In the genomic region with DNA sequence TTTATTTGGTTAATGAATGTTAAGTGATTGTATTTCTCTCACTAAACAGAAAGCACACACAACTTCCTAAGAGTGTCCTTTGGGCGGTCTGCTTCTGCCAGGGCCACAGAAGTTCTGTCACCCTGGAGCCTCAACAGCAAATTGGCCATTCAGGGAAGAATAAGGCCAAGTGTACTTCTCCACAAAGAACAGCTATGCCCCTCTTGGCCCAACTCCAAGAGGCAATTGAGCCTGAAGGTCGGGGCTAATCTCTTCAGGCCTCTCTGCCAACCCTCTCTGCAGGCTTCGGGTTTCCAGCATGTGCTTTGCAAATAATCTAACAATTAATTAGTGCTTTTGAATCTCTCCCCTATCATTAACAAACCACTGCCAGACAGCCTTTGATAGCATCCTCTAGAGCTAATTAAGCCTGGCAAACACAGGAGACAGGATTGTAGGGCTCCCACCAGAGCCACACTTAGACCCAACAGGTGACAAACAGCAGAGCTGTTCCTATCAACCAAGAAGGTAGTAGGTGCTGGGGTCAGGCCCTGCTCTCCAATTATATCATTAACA, we compare ENCODE assay signal across 8 mouse cellular contexts. TPM values are rescaled to one million over a fixed set of nuclear protein-coding genes. Genes with fewer than 3 reads are reported as not detected.
DNase-seq lines count a peak whose midpoint lies in the region; ATAC-seq lines count a peak whose summit lies in the region.

No protein-coding gene starts in this region.

- H3K27ac ChIP-seq in forebrain, embryonic 16.5 days (ENCODE audit: low read length) = no peak overlapping the region
- peak overlapping the region; percentile 40; the same call in 1 of the 2 replicates for H3K27ac ChIP-seq in intestine, embryonic 14.5 days (ENCODE audit: low read depth)

- H3K4me2 ChIP-seq in forebrain, embryonic 16.5 days (ENCODE audit: low read length) = no peak overlapping the region
- H3K4me2 ChIP-seq in intestine, embryonic 14.5 days (ENCODE audit: low read length) = no peak overlapping the region

- H3K36me3 ChIP-seq in forebrain, embryonic 16.5 days (ENCODE audit: control insufficient read depth, insufficient read depth) = no peaks in the 10 kb centered on the region
- H3K36me3 ChIP-seq in intestine, embryonic 14.5 days (ENCODE audit: control insufficient read depth, insufficient read depth, low read length) = peaks cover 3% of the 10 kb centered on the region; the same call in 1 of the 2 replicates

- peaks cover 7% of the 10 kb centered on the region for H3K9me3 ChIP-seq in forebrain, embryonic 16.5 days (ENCODE audit: control insufficient read depth, low read length)
- peaks cover 6% of the 10 kb centered on the region; the same call in 1 of the 2 replicates for H3K9me3 ChIP-seq in intestine, embryonic 14.5 days (ENCODE audit: control insufficient read depth, low read length)

- peaks cover 51% of the 10 kb centered on the region for H3K27me3 ChIP-seq in forebrain, embryonic 16.5 days (replicated peaks; ENCODE audit: control insufficient read depth, insufficient read depth, low read length)
- H3K27me3 ChIP-seq in intestine, embryonic 14.5 days (replicated peaks; ENCODE audit: control insufficient read depth, insufficient read depth, low read length) = no peaks in the 10 kb centered on the region

- peak; percentile 23 for DNase-seq in gastrocnemius, postnatal 10 days
- DNase-seq in gastrocnemius, adult 18-20 months (ENCODE audit: low spot score) = no peak
- DNase-seq in intestine, embryonic 14.5 days (ENCODE audit: low spot score) = peak; percentile 70
- peak; percentile 58 to 68 for DNase-seq in left cerebral cortex, postnatal 10 days (ENCODE audit: extremely low spot score in 1 of 2, low spot score in 2 of 2)
- peak; percentile 33 for DNase-seq in testis, postnatal 14 days (ENCODE audit: low spot score)
- no peak for DNase-seq in spleen, postnatal 14 days (ENCODE audit: low spot score in 2 of 2)

- peaks cover 17% of the 10 kb centered on the region for H3K4me1 ChIP-seq in forebrain, embryonic 16.5 days (replicated peaks; ENCODE audit: control insufficient read depth, insufficient read depth, low read length)
- peaks cover 31% of the 10 kb centered on the region for H3K4me1 ChIP-seq in intestine, embryonic 14.5 days (replicated peaks; ENCODE audit: control insufficient read depth, insufficient read depth, low read length)

- H3K4me3 ChIP-seq in forebrain, embryonic 16.5 days (replicated peaks; ENCODE audit: low read length) = no peak overlapping the region
- no peak overlapping the region for H3K4me3 ChIP-seq in intestine, embryonic 14.5 days (ENCODE audit: low read depth, low read length)

- H3K9ac ChIP-seq in forebrain, embryonic 16.5 days (replicated peaks; ENCODE audit: low read depth, low read length) = no peak overlapping the region
- no peak overlapping the region for H3K9ac ChIP-seq in intestine, embryonic 14.5 days (ENCODE audit: low read length)

- WGBS in forebrain, embryonic 16.5 days = 2% methylated on average over 3 of the region's 3 CpGs
- 13% methylated on average over 3 of the region's 3 CpGs for WGBS in intestine, embryonic 14.5 days

- ATAC-seq in forebrain, embryonic 16.5 days = peak; percentile 96
- peak; percentile 50; the same call in 1 of the 2 replicates for ATAC-seq in intestine, embryonic 14.5 days (replicated peaks; ENCODE audit: low FRiP score, low TSS enrichment, low read depth)
- ATAC-seq in megakaryocyte-erythroid progenitor cell, adult 5-6 weeks (replicated peaks; ENCODE audit: low FRiP score, low TSS enrichment, poor library complexity, severe bottlenecking) = peak; percentile 65

- intact Hi-C loops in left cerebral cortex, postnatal 10 days (cut with DNase I) = no loop called here

RNA-seq across cellular contexts. Expression of a gene that starts 37.6 kb away (rescaled TPM):
- total RNA-seq in gastrocnemius, postnatal 10 days (2021) = 10 to 100 TPM; 37.3 to 42.6 TPM
- 10 to 100 TPM; 14.5 to 15.8 TPM for total RNA-seq in gastrocnemius, adult 18-20 months (2021)
- polyA plus RNA-seq in forebrain, embryonic 16.5 days (2015; fragmentation: Nextera tagmentation; extraction: Ambion mirVana) = 2.2 and 4.0 TPM in 2 replicates
- 24.4 and 28.7 TPM in 2 replicates for polyA plus RNA-seq in intestine, embryonic 14.5 days (2014; fragmentation: Nextera tagmentation; extraction: Ambion mirVana)
- total RNA-seq in left cerebral cortex, postnatal 10 days (2021) = 1 to 10 TPM; 7.2 to 7.7 TPM
- 28.8 and 36.5 TPM in 2 replicates for total RNA-seq in megakaryocyte-erythroid progenitor cell, adult 5-6 weeks (2014; fragmentation: Nextera tagmentation)
- total RNA-seq in megakaryocyte-erythroid progenitor cell, adult 5-6 weeks (2017) = 25.6 and 35.5 TPM in 2 replicates

Comparison
In these comparisons a context has a peak if more than half of its experiments do, and no peak if none do; other contexts are left out.
1. DNase-seq: peak in gastrocnemius, postnatal 10 days (single experiment), intestine, embryonic 14.5 days (single experiment), left cerebral cortex, postnatal 10 days (2 of 2) and testis, postnatal 14 days (single experiment); none in gastrocnemius, adult 18-20 months (single experiment) and spleen, postnatal 14 days (0 of 2).
2. Peak in every context shown above with its lines, with median percentiles within 50 percentile points of each other: ATAC-seq.